Mouse (Mus musculus) embryonic stem cell, embryonic (primary cell): ENCODE data around the gene Sod3.

ENCODE experiments used
- CTCF ChIA-PET, 4 experiments: fragments of 300-600 bp in 2 of 4; fragments of 350-600 bp in 2 of 4; sonication (Branson Sonifier 250); formaldehyde crosslinking; loops; one replicate each; lab custom pipeline; 2022; ENCODE audit warnings: inconsistent platforms in 2 of 4; lab: Charles Lee
- POLR2A ChIA-PET, 4 experiments: fragments of 300-600 bp in 2 of 4; fragments of 350-600 bp in 2 of 4; sonication (Branson Sonifier 250); formaldehyde crosslinking; loops; one replicate each; lab custom pipeline; 2022; ENCODE audit warnings: antibody characterized with exemption in 4 of 4, inconsistent platforms in 1 of 4; lab: Charles Lee

Gene Sod3

GRCm38 (mm10) chr5:52367866-52368840 lies 4.6 kb downstream of the Sod3 start:
- ChIA-PET POLR2A (interaction anchor here in 2 of 4 experiments (0.6 to 1.5 kb wide), 3 partner anchors 178 to 1599 kb away, joined by 3 to 4 read pairs (median 3); partner anchors contain the start of gene Dhx15 (in 1 of the 2)), CTCF (interaction anchor here in 2 of 4 experiments (0.6 kb wide), 2 partner anchors 9 to 26 kb away, joined by 3 to 4 read pairs; no protein-coding TSS in a partner anchor)

- ChIA-PET POLR2A (no interaction called here), CTCF (no interaction called here)
Observed at GRCm38 (mm10) chr5:52370901-52371300, 7.3 kb downstream of the Sod3 start.

- CTCF ChIA-PET, result no interaction called here
- POLR2A ChIA-PET, result no interaction called here
Observed at GRCm38 (mm10) chr5:52375847-52376246, 12.3 kb downstream of the Sod3 start.

- CTCF ChIA-PET, result no interaction called here
- POLR2A ChIA-PET, result interaction anchor here in 1 of 4 experiments (0.6 kb wide), 1 partner anchor 24 kb away, joined by 3 read pairs; no protein-coding TSS in a partner anchor
Observed at GRCm38 (mm10) chr5:52382837-52383236, 19.2 kb downstream of the Sod3 start.

- CTCF ChIA-PET, result interaction anchor here in 1 of 4 experiments (0.6 kb wide), 1 partner anchor 38 kb away, joined by 5 read pairs; no protein-coding TSS in a partner anchor
- POLR2A ChIA-PET, result interaction anchor here in 1 of 4 experiments (0.6 kb wide), 1 partner anchor 44 kb away, joined by 3 read pairs; no protein-coding TSS in a partner anchor
Observed at GRCm38 (mm10) chr5:52383748-52384147, 20.2 kb downstream of the Sod3 start.

- ChIA-PET POLR2A (no interaction called here), CTCF (interaction anchor here in 1 of 4 experiments (0.5 kb wide), 1 partner anchor 42 kb away, joined by 5 read pairs; no protein-coding TSS in a partner anchor)
Observed at GRCm38 (mm10) chr5:52386016-52386415, 22.4 kb downstream of the Sod3 start.

GRCm38 (mm10) chr5:52388092-52388749 lies 24.6 kb downstream of the Sod3 start:
- CTCF ChIA-PET, result interaction anchor here in 1 of 4 experiments (0.5 kb wide), 1 partner anchor 836 kb away, joined by 3 read pairs; no protein-coding TSS in a partner anchor
- POLR2A ChIA-PET, result no interaction called here

- ChIA-PET POLR2A (no interaction called here), CTCF (no interaction called here)
Observed at GRCm38 (mm10) chr5:52390381-52390780, 26.8 kb downstream of the Sod3 start.

GRCm38 (mm10) chr5:52391471-52391870 lies 27.9 kb downstream of the Sod3 start:
- POLR2A ChIA-PET, result interaction anchor here in 1 of 4 experiments (0.5 kb wide), 1 partner anchor 247 kb away, joined by 3 read pairs; no protein-coding TSS in a partner anchor
- CTCF ChIA-PET, result interaction anchor here in 2 of 4 experiments (0.5 to 0.8 kb wide), 2 partner anchors 14 to 196 kb away, joined by 3 to 5 read pairs; no protein-coding TSS in a partner anchor

GRCm38 (mm10) chr5:52393756-52394155 lies 30.2 kb downstream of the Sod3 start:
- ChIA-PET CTCF (no interaction called here), POLR2A (no interaction called here)

- CTCF ChIA-PET, result no interaction called here
- POLR2A ChIA-PET, result interaction anchor here in 1 of 4 experiments (0.6 kb wide), 1 partner anchor 121 kb away, joined by 4 read pairs; no protein-coding TSS in a partner anchor
Observed at GRCm38 (mm10) chr5:52404373-52404772, 40.8 kb downstream of the Sod3 start.

GRCm38 (mm10) chr5:52408668-52409315 lies 45.2 kb downstream of the Sod3 start:
- CTCF ChIA-PET, result no interaction called here
- POLR2A ChIA-PET, result no interaction called here

GRCm38 (mm10) chr5:52410197-52410596 lies 46.6 kb downstream of the Sod3 start:
- CTCF ChIA-PET, result interaction anchor here in 2 of 4 experiments (0.6 kb wide), 2 partner anchors 13 to 21 kb away, joined by 4 read pairs; no protein-coding TSS in a partner anchor

GRCm38 (mm10) chr5:52411567-52411966 lies 48.0 kb downstream of the Sod3 start:
- ChIA-PET CTCF (no interaction called here), POLR2A (interaction anchor here in 1 of 4 experiments (0.6 kb wide), 1 partner anchor 1178 kb away, joined by 3 read pairs; no protein-coding TSS in a partner anchor)

More at GRCm38 (mm10) chr5:52410197-52410596, 46.6 kb downstream of the Sod3 start:
- POLR2A ChIA-PET, result no interaction called here

- POLR2A ChIA-PET, result interaction anchor here in 1 of 4 experiments (0.6 kb wide), 1 partner anchor 211 kb away, joined by 3 read pairs; no protein-coding TSS in a partner anchor
- CTCF ChIA-PET, result no interaction called here
Observed at GRCm38 (mm10) chr5:52415193-52415592, 51.6 kb downstream of the Sod3 start.

GRCm38 (mm10) chr5:52415917-52416316 lies 52.3 kb downstream of the Sod3 start:
- ChIA-PET POLR2A (no interaction called here), CTCF (no interaction called here)

- CTCF ChIA-PET, result no interaction called here
Observed at GRCm38 (mm10) chr5:52416485-52416884, 52.9 kb downstream of the Sod3 start.

More at GRCm38 (mm10) chr5:52416485-52416884, 52.9 kb downstream of the Sod3 start:
- POLR2A ChIA-PET, result interaction anchor here in 1 of 4 experiments (0.7 kb wide), 1 partner anchor 228 kb away, joined by 4 read pairs; no protein-coding TSS in a partner anchor
